Mouse (Mus musculus): ENCODE data around the gene Acd. TPM values are rescaled to one million over a fixed set of nuclear protein-coding genes. Genes with fewer than 3 reads are reported as not detected.

The Acd gene
- polyA plus RNA-seq, 1 experiment from 2014 or later, result 36.4 TPM

- 72% methylated on average over 30 of the region's 30 CpGs for WGBS
- ATAC-seq (replicated peaks; ENCODE audit: extremely low read depth, insufficient read depth, low FRiP score), result no peak
Measured at GRCm38 (mm10) chr8:105695080-105695780, 5.7 kb downstream of the Acd start.

GRCm38 (mm10) chr8:105694051-105694799 lies 6.7 kb downstream of the Acd start:
- peak overlapping the region; percentile 94 for H3K4me2 ChIP-seq (ENCODE audit: low read depth, low read length)
- H3K27ac ChIP-seq (ENCODE audit: low read length), result no peak overlapping the region
- H3K9ac ChIP-seq (ENCODE audit: low read length), result peak overlapping the region; percentile 49
- peak overlapping the region; percentile 54 for H3K4me3 ChIP-seq (ENCODE audit: low read length)
- H3K4me1 ChIP-seq (ENCODE audit: control insufficient read depth, insufficient read depth, low read length), result peaks cover 4% of the 10 kb centered on the region; the same call in 1 of the 2 replicates
- peaks cover 4% of the 10 kb centered on the region for H3K27me3 ChIP-seq (ENCODE audit: control insufficient read depth, insufficient read depth, low read length)
- peaks cover 2% of the 10 kb centered on the region; the same call in 1 of the 2 replicates for H3K9me3 ChIP-seq (replicated peaks; ENCODE audit: control insufficient read depth, low read length)
- 12% methylated on average over 40 of the region's 40 CpGs for WGBS
- H3K36me3 ChIP-seq (ENCODE audit: control insufficient read depth, insufficient read depth), result peaks cover 6% of the 10 kb centered on the region
- 0 out of 2 replicates have a peak, but pooled peaks have one; percentile 7 for ATAC-seq (replicated peaks; ENCODE audit: extremely low read depth, insufficient read depth, low FRiP score)

More at GRCm38 (mm10) chr8:105695080-105695780, 5.7 kb downstream of the Acd start:
- peaks cover 2% of the 10 kb centered on the region; the same call in 1 of the 2 replicates for H3K9me3 ChIP-seq (replicated peaks; ENCODE audit: control insufficient read depth, low read length)
- H3K27ac ChIP-seq (ENCODE audit: low read length), result no peak overlapping the region
- no peak overlapping the region for H3K4me2 ChIP-seq (ENCODE audit: low read depth, low read length)
- no peak overlapping the region for H3K9ac ChIP-seq (ENCODE audit: low read length)
- H3K36me3 ChIP-seq (ENCODE audit: control insufficient read depth, insufficient read depth), result peaks cover 6% of the 10 kb centered on the region
- no peak overlapping the region for H3K4me3 ChIP-seq (ENCODE audit: low read length)
- peaks cover 4% of the 10 kb centered on the region; the same call in 1 of the 2 replicates for H3K27me3 ChIP-seq (ENCODE audit: control insufficient read depth, insufficient read depth, low read length)
- peaks cover 11% of the 10 kb centered on the region for H3K4me1 ChIP-seq (ENCODE audit: control insufficient read depth, insufficient read depth, low read length)

- Histone ChIP-seq H3K36me3 (ENCODE audit: control insufficient read depth, insufficient read depth) (peaks cover 4% of the 10 kb centered on the region), H3K27ac (ENCODE audit: low read length) (no peak overlapping the region), H3K4me3 (ENCODE audit: low read length) (peak overlapping the region; percentile 54), H3K9ac (ENCODE audit: low read length) (peak overlapping the region; percentile 49), H3K4me1 (ENCODE audit: control insufficient read depth, insufficient read depth, low read length) (peaks cover 4% of the 10 kb centered on the region; the same call in 1 of the 2 replicates), H3K27me3 (ENCODE audit: control insufficient read depth, insufficient read depth, low read length) (peaks cover 4% of the 10 kb centered on the region), H3K4me2 (ENCODE audit: low read depth, low read length) (peak overlapping the region; percentile 94), H3K9me3 (replicated peaks; ENCODE audit: control insufficient read depth, low read length) (peaks cover 2% of the 10 kb centered on the region; the same call in 1 of the 2 replicates)
- peak; percentile 52 for ATAC-seq (replicated peaks; ENCODE audit: extremely low read depth, insufficient read depth, low FRiP score)
- WGBS, result 4% methylated on average over 29 of the region's 30 CpGs
Measured at GRCm38 (mm10) chr8:105693648-105694047, 7.3 kb downstream of the Acd start.

- H3K9ac ChIP-seq (ENCODE audit: low read length), result no peak overlapping the region
- H3K27ac ChIP-seq (ENCODE audit: low read length), result no peak overlapping the region
- H3K27me3 ChIP-seq (ENCODE audit: control insufficient read depth, insufficient read depth, low read length), result peaks cover 4% of the 10 kb centered on the region
- H3K4me2 ChIP-seq (ENCODE audit: low read depth, low read length), result no peak overlapping the region
- no peak for ATAC-seq (replicated peaks; ENCODE audit: extremely low read depth, insufficient read depth, low FRiP score)
- peaks cover 4% of the 10 kb centered on the region; the same call in 1 of the 2 replicates for H3K4me1 ChIP-seq (ENCODE audit: control insufficient read depth, insufficient read depth, low read length)
- 90% methylated on average over 11 of the region's 11 CpGs for WGBS
- no peak overlapping the region for H3K4me3 ChIP-seq (ENCODE audit: low read length)
- H3K9me3 ChIP-seq (replicated peaks; ENCODE audit: control insufficient read depth, low read length), result peaks cover 2% of the 10 kb centered on the region; the same call in 1 of the 2 replicates
- no peaks in the 10 kb centered on the region for H3K36me3 ChIP-seq (ENCODE audit: control insufficient read depth, insufficient read depth)
Measured at GRCm38 (mm10) chr8:105692449-105693182, 8.3 kb downstream of the Acd start.

- H3K9ac ChIP-seq (ENCODE audit: low read length), result no peak overlapping the region
- H3K4me2 ChIP-seq (ENCODE audit: low read depth, low read length), result no peak overlapping the region
- ATAC-seq (replicated peaks; ENCODE audit: extremely low read depth, insufficient read depth, low FRiP score), result no peak
- H3K4me3 ChIP-seq (ENCODE audit: low read length), result no peak overlapping the region
- 75% methylated on average over 14 of the region's 14 CpGs for WGBS
- peaks cover 4% of the 10 kb centered on the region; the same call in 1 of the 2 replicates for H3K4me1 ChIP-seq (ENCODE audit: control insufficient read depth, insufficient read depth, low read length)
- peaks cover 4% of the 10 kb centered on the region for H3K27me3 ChIP-seq (ENCODE audit: control insufficient read depth, insufficient read depth, low read length)
- no peak overlapping the region for H3K27ac ChIP-seq (ENCODE audit: low read length)
- peaks cover 2% of the 10 kb centered on the region; the same call in 1 of the 2 replicates for H3K9me3 ChIP-seq (replicated peaks; ENCODE audit: control insufficient read depth, low read length)
- H3K36me3 ChIP-seq (ENCODE audit: control insufficient read depth, insufficient read depth), result no peaks in the 10 kb centered on the region
Measured at GRCm38 (mm10) chr8:105690978-105691377, 9.9 kb downstream of the Acd start.

GRCm38 (mm10) chr8:105689983-105690360 lies 10.9 kb downstream of the Acd start:
- H3K4me2 ChIP-seq (ENCODE audit: low read depth, low read length), result no peak overlapping the region

GRCm38 (mm10) chr8:105689256-105689982 lies 11.5 kb downstream of the Acd start:
- no peak overlapping the region for H3K4me2 ChIP-seq (ENCODE audit: low read depth, low read length)
- peaks cover 7% of the 10 kb centered on the region for H3K4me1 ChIP-seq (ENCODE audit: control insufficient read depth, insufficient read depth, low read length)
- no peak for ATAC-seq (replicated peaks; ENCODE audit: extremely low read depth, insufficient read depth, low FRiP score)
- H3K27ac ChIP-seq (ENCODE audit: low read length), result no peak overlapping the region
- WGBS, result 54% methylated on average over 35 of the region's 35 CpGs
- H3K4me3 ChIP-seq (ENCODE audit: low read length), result no peak overlapping the region
- peaks cover 2% of the 10 kb centered on the region; the same call in 1 of the 2 replicates for H3K9me3 ChIP-seq (replicated peaks; ENCODE audit: control insufficient read depth, low read length)
- no peaks in the 10 kb centered on the region for H3K36me3 ChIP-seq (ENCODE audit: control insufficient read depth, insufficient read depth)
- peaks cover 4% of the 10 kb centered on the region for H3K27me3 ChIP-seq (ENCODE audit: control insufficient read depth, insufficient read depth, low read length)
- no peak overlapping the region for H3K9ac ChIP-seq (ENCODE audit: low read length)

More at GRCm38 (mm10) chr8:105689983-105690360, 10.9 kb downstream of the Acd start:
- Histone ChIP-seq H3K27ac (ENCODE audit: low read length) (no peak overlapping the region), H3K4me3 (ENCODE audit: low read length) (no peak overlapping the region), H3K36me3 (ENCODE audit: control insufficient read depth, insufficient read depth) (no peaks in the 10 kb centered on the region), H3K9ac (ENCODE audit: low read length) (no peak overlapping the region), H3K27me3 (ENCODE audit: control insufficient read depth, insufficient read depth, low read length) (peaks cover 4% of the 10 kb centered on the region), H3K9me3 (replicated peaks; ENCODE audit: control insufficient read depth, low read length) (peaks cover 2% of the 10 kb centered on the region; the same call in 1 of the 2 replicates), H3K4me1 (ENCODE audit: control insufficient read depth, insufficient read depth, low read length) (peaks cover 7% of the 10 kb centered on the region)
- WGBS, result 86% methylated on average over 9 of the region's 9 CpGs
- ATAC-seq (replicated peaks; ENCODE audit: extremely low read depth, insufficient read depth, low FRiP score), result no peak

- Histone ChIP-seq H3K4me3 (ENCODE audit: low read length) (no peak overlapping the region), H3K4me1 (ENCODE audit: control insufficient read depth, insufficient read depth, low read length) (peaks cover 3% of the 10 kb centered on the region), H3K4me2 (ENCODE audit: low read depth, low read length) (no peak overlapping the region), H3K9me3 (replicated peaks; ENCODE audit: control insufficient read depth, low read length) (peaks cover 2% of the 10 kb centered on the region; the same call in 1 of the 2 replicates), H3K27me3 (ENCODE audit: control insufficient read depth, insufficient read depth, low read length) (no peaks in the 10 kb centered on the region; the same call in 1 of the 2 replicates), H3K36me3 (ENCODE audit: control insufficient read depth, insufficient read depth) (peaks cover 6% of the 10 kb centered on the region; the same call in 1 of the 2 replicates), H3K9ac (ENCODE audit: low read length) (no peak overlapping the region), H3K27ac (ENCODE audit: low read length) (no peak overlapping the region)
- ATAC-seq (replicated peaks; ENCODE audit: extremely low read depth, insufficient read depth, low FRiP score), result no peak
- WGBS, result 37% methylated on average over 14 of the region's 14 CpGs
Measured at GRCm38 (mm10) chr8:105688242-105688752, 12.6 kb downstream of the Acd start.

All from heart, embryonic 16.5 days (tissue).